Mouse (Mus musculus): ENCODE measurements around the gene Alg11.

The Alg11 gene

GRCm38 (mm10) chr8:22060446-22060889, at the start of gene Alg11:
Gene Alg11 (plus strand): TSS chr8:22060721.
- peak; percentile 97 to 98 for DNase-seq

- no peak for DNase-seq
Measured at GRCm38 (mm10) chr8:22013034-22013707, 47.4 kb upstream of the Alg11 start.

- no peak for DNase-seq
Measured at GRCm38 (mm10) chr8:22017731-22018130, 42.8 kb upstream of the Alg11 start.

- peak in 1 of 2 experiments; percentile 38 for DNase-seq
Measured at GRCm38 (mm10) chr8:22019498-22019897, 41.0 kb upstream of the Alg11 start.

GRCm38 (mm10) chr8:22022244-22022643, 38.3 kb upstream of the Alg11 start:
- no peak for DNase-seq

GRCm38 (mm10) chr8:22025241-22025640, 35.3 kb upstream of the Alg11 start:
- peak; percentile 61 to 77 for DNase-seq

- no peak for DNase-seq
Measured at GRCm38 (mm10) chr8:22028973-22029372, 31.5 kb upstream of the Alg11 start.

GRCm38 (mm10) chr8:22030990-22031389, 29.5 kb upstream of the Alg11 start:
- DNase-seq = peak; percentile 56 to 77

GRCm38 (mm10) chr8:22036137-22036536, 24.4 kb upstream of the Alg11 start:
- no peak for DNase-seq

GRCm38 (mm10) chr8:22037022-22037421, 23.5 kb upstream of the Alg11 start:
- peak; percentile 81 to 89 for DNase-seq

GRCm38 (mm10) chr8:22039468-22040152, 20.9 kb upstream of the Alg11 start:
- peak; percentile 63 to 79 for DNase-seq

GRCm38 (mm10) chr8:22040153-22040509, 20.4 kb upstream of the Alg11 start:
- DNase-seq = no peak

GRCm38 (mm10) chr8:22042515-22042914, 18.0 kb upstream of the Alg11 start:
- DNase-seq = no peak

GRCm38 (mm10) chr8:22043706-22044105, 16.8 kb upstream of the Alg11 start:
- no peak for DNase-seq

- DNase-seq = peak; percentile 63 to 77
Measured at GRCm38 (mm10) chr8:22047699-22048464, 12.6 kb upstream of the Alg11 start.

- peak; percentile 15 to 57 for DNase-seq
Measured at GRCm38 (mm10) chr8:22054674-22055491, 5.6 kb upstream of the Alg11 start.

- DNase-seq = no peak
Measured at GRCm38 (mm10) chr8:22055492-22055877, 5.0 kb upstream of the Alg11 start.

GRCm38 (mm10) chr8:22056850-22057249, 3.7 kb upstream of the Alg11 start:
- DNase-seq = no peak

- DNase-seq = no peak
Measured at GRCm38 (mm10) chr8:22058368-22058767, 2.2 kb upstream of the Alg11 start.

- DNase-seq = no peak
Measured at GRCm38 (mm10) chr8:22059153-22059738, 1.3 kb upstream of the Alg11 start.

- peak in 1 of 2 experiments; percentile 35 for DNase-seq
Measured at GRCm38 (mm10) chr8:22059821-22060445, 588 bp upstream of the Alg11 start, which contains the start of gene Atp7b. Gene Atp7b (minus strand): TSS chr8:22060305.

GRCm38 (mm10) chr8:22061126-22061525, 605 bp downstream of the Alg11 start:
- DNase-seq = no peak

All from lung, adult 18-20 months (tissue).